Mouse (Mus musculus) neural tube, embryonic 12.5 days (tissue): ENCODE results near the gene Vps8. TPM values are rescaled to one million over a fixed set of nuclear protein-coding genes. Genes with fewer than 3 reads are reported as not detected.
A peak's percentile ranks its signal among the peaks of the same experiment; 100 is the strongest.

Experiments used
- ATAC-seq: fragments of 200-750 bp; cut with Nextera tagmentation; 2 replicates; pipeline ENCODE4 v1.8.0; 2017; ENCODE audit warnings: low read depth, mild to moderate bottlenecking, moderate TSS enrichment, moderate library complexity; ENCODE audit not compliant: low FRiP score
- H3K27ac ChIP-seq: fragments of 300-500 bp; sonication (generic); 2 replicates; pipeline ENCODE4 v1.5.1; 2016
- H3K27me3 ChIP-seq: fragments of 300-500 bp; sonication (generic); replicated peaks from 2 replicates; pipeline ENCODE4 v1.6.1; 2016; ENCODE audit warnings: mild to moderate bottlenecking
- H3K36me3 ChIP-seq: fragments of 300-500 bp; sonication (generic); 2 replicates; pipeline ENCODE4 v1.6.1; 2016; ENCODE audit warnings: mild to moderate bottlenecking
- H3K4me1 ChIP-seq: fragments of 300-500 bp; sonication (generic); 2 replicates; pipeline ENCODE4 v1.6.1; 2016
- H3K4me2 ChIP-seq: fragments of 300-500 bp; sonication (generic); replicated peaks from 2 replicates; pipeline ENCODE4 v1.6.1; 2016; ENCODE audit warnings: mild to moderate bottlenecking
- H3K4me3 ChIP-seq: fragments of 300-500 bp; sonication (generic); 2 replicates; pipeline ENCODE4 v1.5.1; 2016
- H3K9ac ChIP-seq: fragments of 300-500 bp; sonication (generic); 2 replicates; pipeline ENCODE4 v1.6.1; 2016; ENCODE audit warnings: mild to moderate bottlenecking
- H3K9me3 ChIP-seq: fragments of 300-500 bp; sonication (generic); 2 replicates; pipeline ENCODE4 v1.6.1; 2016; ENCODE audit warnings: mild to moderate bottlenecking
- WGBS: fragments of 180-500 bp; shearing (Covaris S2); methylation state at CpG from one replicate; pipeline ENCODE4 v1.1.7; 2016; 5-methylcytosine and 5-hydroxymethylcytosine counted together
- polyA plus RNA-seq: library from polyadenylated mRNA; unstranded; fragments of >200 nt; fragmentation: Nextera tagmentation; extraction: Ambion mirVana; gene quantifications from 2 replicates; pipeline ENCODE4 v1.2.1, GENCODE M21; 2016

Gene Vps8
- polyA plus RNA-seq, 1 experiment from 2014 or later: 30.3 TPM

DNA sequence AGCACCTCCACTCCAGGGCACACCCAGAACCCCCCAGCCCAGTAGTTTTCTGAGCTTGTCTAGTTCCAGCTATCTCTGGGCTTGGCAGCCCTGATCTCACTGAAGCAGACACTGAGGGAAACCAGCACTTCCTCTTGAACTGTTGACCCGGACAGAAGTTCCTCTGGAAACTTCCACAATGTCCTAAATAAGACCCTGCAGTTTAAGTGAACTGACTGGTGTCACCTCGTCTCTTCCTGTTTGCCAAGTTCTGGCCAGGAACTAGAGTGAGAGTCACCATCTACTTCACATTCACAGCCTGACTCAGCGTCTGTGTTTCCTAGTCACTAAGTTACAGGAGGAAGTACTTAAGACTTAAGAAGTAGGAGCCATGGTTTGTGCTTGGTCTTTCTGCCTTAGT, 219.0 kb downstream of the Vps8 start:
- Histone ChIP-seq H3K27me3 (no peaks in the 10 kb centered on the region), H3K9me3 (no peaks in the 10 kb centered on the region), H3K27ac (no peak overlapping the region), H3K4me3 (no peak overlapping the region), H3K4me2 (no peak overlapping the region), H3K36me3 (peaks cover 8% of the 10 kb centered on the region; the same call in 1 of the 2 replicates), H3K4me1 (peaks cover 13% of the 10 kb centered on the region), H3K9ac (no peak overlapping the region)
- ATAC-seq: no peak
- 88% methylated on average over 3 of the region's 3 CpGs for WGBS

- no peaks in the 10 kb centered on the region for H3K27me3 ChIP-seq
- H3K9me3 ChIP-seq: no peaks in the 10 kb centered on the region
- H3K27ac ChIP-seq: no peak overlapping the region
- peaks cover 13% of the 10 kb centered on the region for H3K4me1 ChIP-seq
- H3K9ac ChIP-seq: no peak overlapping the region
- H3K4me3 ChIP-seq: no peak overlapping the region
- WGBS: 95% methylated on average over 5 of the region's 5 CpGs
- ATAC-seq: no peak
- no peak overlapping the region for H3K4me2 ChIP-seq
- H3K36me3 ChIP-seq: peaks cover 12% of the 10 kb centered on the region; the same call in 1 of the 2 replicates
Measured at GRCm38 (mm10) chr16:21642906-21643305, 220.0 kb downstream of the Vps8 start.

DNA sequence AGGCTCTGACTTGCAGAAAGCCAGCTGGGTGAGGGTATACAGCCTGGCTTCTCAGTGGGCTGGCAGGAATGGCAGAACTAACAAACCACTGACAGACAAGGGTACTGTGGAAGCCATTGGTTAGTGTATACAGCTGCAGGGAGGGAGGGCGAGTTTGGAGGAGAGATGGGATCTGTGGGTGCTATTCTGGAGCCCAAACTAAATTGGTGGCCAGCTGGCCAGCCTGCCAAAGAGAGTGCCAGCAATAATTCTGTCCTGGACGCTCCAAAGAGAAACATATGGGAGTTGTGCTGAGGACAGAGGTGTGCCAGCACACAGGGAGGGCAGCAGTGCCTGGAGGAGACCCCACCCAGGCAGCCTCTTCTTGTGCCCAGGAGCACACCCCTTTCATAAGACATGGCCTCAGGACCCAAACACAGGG, 220.7 kb downstream of the Vps8 start:
- Histone ChIP-seq H3K27me3 (no peaks in the 10 kb centered on the region), H3K9me3 (no peaks in the 10 kb centered on the region), H3K4me3 (no peak overlapping the region), H3K4me1 (peaks cover 13% of the 10 kb centered on the region), H3K9ac (no peak overlapping the region), H3K4me2 (peak overlapping the region; percentile 14; the same call in 1 of the 2 replicates), H3K27ac (0 out of 2 replicates have a peak overlapping the region, but pooled peaks have one; percentile 46), H3K36me3 (peaks cover 14% of the 10 kb centered on the region; the same call in 1 of the 2 replicates)
- WGBS: 64% methylated on average over 2 of the region's 2 CpGs
- no peak for ATAC-seq

DNA sequence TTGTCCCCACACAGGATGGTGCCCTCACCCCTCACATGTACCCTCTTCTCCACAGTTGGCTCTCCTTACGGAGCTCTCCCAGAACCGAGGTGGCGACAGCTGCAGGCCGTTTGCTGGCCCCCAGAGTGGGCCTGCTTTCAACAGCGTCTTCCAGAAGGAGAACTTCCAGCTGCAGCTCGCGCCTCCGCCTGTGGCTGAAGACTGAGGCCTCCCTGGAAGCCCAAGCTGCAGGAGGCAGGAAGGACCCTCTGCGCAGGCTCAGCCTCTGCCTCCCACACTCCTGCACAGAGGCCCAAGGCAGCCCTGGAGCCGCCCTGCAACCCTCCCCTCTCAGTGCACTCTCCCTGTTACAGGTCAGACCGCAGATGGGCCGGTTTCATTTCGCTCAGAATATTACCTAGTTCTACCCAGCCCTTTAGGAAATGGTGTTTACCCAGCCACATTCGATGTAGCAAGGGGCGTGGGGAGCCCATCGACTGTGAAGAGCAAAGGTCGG, 221.2 kb downstream of the Vps8 start:
- 54% methylated on average over 17 of the region's 17 CpGs for WGBS
- Histone ChIP-seq H3K36me3 (peaks cover 14% of the 10 kb centered on the region; the same call in 1 of the 2 replicates), H3K27ac (peak overlapping the region; percentile 46; the same call in 1 of the 2 replicates), H3K4me1 (peaks cover 13% of the 10 kb centered on the region), H3K27me3 (no peaks in the 10 kb centered on the region), H3K4me3 (no peak overlapping the region), H3K4me2 (peak overlapping the region; percentile 14; the same call in 1 of the 2 replicates), H3K9me3 (no peaks in the 10 kb centered on the region), H3K9ac (no peak overlapping the region)
- ATAC-seq: no peak

- ATAC-seq: no peak
- no peak overlapping the region for H3K9ac ChIP-seq
- H3K27me3 ChIP-seq: no peaks in the 10 kb centered on the region
- peaks cover 13% of the 10 kb centered on the region for H3K4me1 ChIP-seq
- no peak overlapping the region for H3K4me3 ChIP-seq
- H3K9me3 ChIP-seq: no peaks in the 10 kb centered on the region
- 78% methylated on average over 3 of the region's 3 CpGs for WGBS
- H3K27ac ChIP-seq: peak overlapping the region; percentile 46; the same call in 1 of the 2 replicates
- H3K4me2 ChIP-seq: peak overlapping the region; percentile 14; the same call in 1 of the 2 replicates
- H3K36me3 ChIP-seq: peaks cover 14% of the 10 kb centered on the region; the same call in 1 of the 2 replicates
Measured at GRCm38 (mm10) chr16:21644574-21644973, 221.7 kb downstream of the Vps8 start.

- H3K9ac ChIP-seq: no peak overlapping the region
- H3K4me2 ChIP-seq: no peak overlapping the region
- H3K27ac ChIP-seq: no peak overlapping the region
- 81% methylated on average over 3 of the region's 3 CpGs for WGBS
- no peak for ATAC-seq
- H3K27me3 ChIP-seq: no peaks in the 10 kb centered on the region
- H3K4me3 ChIP-seq: no peak overlapping the region
- H3K9me3 ChIP-seq: no peaks in the 10 kb centered on the region
- peaks cover 13% of the 10 kb centered on the region for H3K4me1 ChIP-seq
- peaks cover 13% of the 10 kb centered on the region; the same call in 1 of the 2 replicates for H3K36me3 ChIP-seq
Measured at GRCm38 (mm10) chr16:21645915-21646314, 223.0 kb downstream of the Vps8 start.

DNA sequence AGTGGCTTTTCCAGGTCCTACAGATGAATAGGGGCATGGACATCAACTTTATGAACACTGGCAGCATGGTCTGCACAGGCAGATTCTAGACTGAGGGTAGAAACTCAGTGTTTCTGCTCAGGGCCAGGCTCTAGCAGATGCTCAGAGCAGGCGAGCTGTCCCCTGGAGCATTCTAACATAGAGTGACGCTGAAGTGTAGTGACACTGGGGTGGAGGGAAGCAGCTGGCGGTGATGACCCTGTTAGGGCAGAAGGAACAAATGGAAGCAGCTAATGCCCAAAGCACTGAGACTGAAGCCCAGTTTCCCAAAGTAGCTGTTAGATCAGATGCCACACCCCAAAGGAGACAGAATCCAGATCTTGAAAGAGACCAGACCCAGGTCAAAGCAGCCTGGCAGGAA, 223.6 kb downstream of the Vps8 start:
- Histone ChIP-seq H3K4me1 (peaks cover 13% of the 10 kb centered on the region), H3K36me3 (peaks cover 15% of the 10 kb centered on the region), H3K9me3 (no peaks in the 10 kb centered on the region), H3K27me3 (no peaks in the 10 kb centered on the region), H3K4me2 (no peak overlapping the region), H3K4me3 (no peak overlapping the region), H3K9ac (no peak overlapping the region), H3K27ac (no peak overlapping the region)
- WGBS: 72% methylated on average over 3 of the region's 3 CpGs
- ATAC-seq: no peak

GRCm38 (mm10) chr16:21648800-21649199, 225.9 kb downstream of the Vps8 start:
- WGBS: 83% methylated on average over 4 of the region's 4 CpGs
- H3K4me1 ChIP-seq: peaks cover 8% of the 10 kb centered on the region

GRCm38 (mm10) chr16:21650289-21650688, 227.4 kb downstream of the Vps8 start:
- peaks cover 24% of the 10 kb centered on the region for H3K36me3 ChIP-seq
- no peaks in the 10 kb centered on the region for H3K27me3 ChIP-seq
- H3K9ac ChIP-seq: no peak overlapping the region
- WGBS: 87% methylated on average over 3 of the region's 3 CpGs
- no peak overlapping the region for H3K27ac ChIP-seq
- no peaks in the 10 kb centered on the region for H3K9me3 ChIP-seq
- H3K4me3 ChIP-seq: no peak overlapping the region
- no peak overlapping the region for H3K4me2 ChIP-seq
- ATAC-seq: no peak
- H3K4me1 ChIP-seq: peaks cover under 1% of the 10 kb centered on the region

More at GRCm38 (mm10) chr16:21648800-21649199, 225.9 kb downstream of the Vps8 start:
- no peak overlapping the region for H3K4me2 ChIP-seq
- ATAC-seq: no peak
- H3K27me3 ChIP-seq: no peaks in the 10 kb centered on the region
- H3K9me3 ChIP-seq: no peaks in the 10 kb centered on the region
- no peak overlapping the region for H3K9ac ChIP-seq
- H3K36me3 ChIP-seq: peaks cover 24% of the 10 kb centered on the region
- H3K27ac ChIP-seq: no peak overlapping the region
- no peak overlapping the region for H3K4me3 ChIP-seq

GRCm38 (mm10) chr16:21651161-21651560, 228.2 kb downstream of the Vps8 start:
- Histone ChIP-seq H3K27ac (no peak overlapping the region), H3K4me2 (no peak overlapping the region), H3K9ac (no peak overlapping the region), H3K36me3 (peaks cover 24% of the 10 kb centered on the region), H3K4me3 (no peak overlapping the region), H3K4me1 (peaks cover 3% of the 10 kb centered on the region), H3K27me3 (no peaks in the 10 kb centered on the region), H3K9me3 (no peaks in the 10 kb centered on the region)
- no peak for ATAC-seq
- 85% methylated on average over 4 of the region's 4 CpGs for WGBS

DNA sequence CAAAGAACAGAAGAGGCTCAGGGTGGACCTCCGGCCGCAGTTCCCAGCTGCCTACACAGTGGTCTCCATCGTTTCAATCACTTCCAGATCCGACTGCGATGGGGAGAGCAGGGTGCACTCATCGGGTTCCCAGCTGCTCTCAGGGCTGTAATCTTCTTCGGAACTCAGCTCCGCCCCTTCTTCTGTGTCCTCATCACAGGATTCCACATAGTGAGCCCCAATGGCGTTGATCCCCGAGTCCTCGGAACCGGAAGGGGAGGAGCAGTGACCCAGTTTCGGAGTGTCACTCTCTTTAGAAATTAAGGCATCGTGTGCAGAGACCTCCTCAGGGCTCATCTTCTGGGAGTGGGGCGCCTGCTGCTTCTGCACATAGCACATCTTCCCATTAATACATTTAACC, 230.2 kb downstream of the Vps8 start:
- no peak overlapping the region for H3K27ac ChIP-seq
- no peaks in the 10 kb centered on the region for H3K9me3 ChIP-seq
- H3K4me1 ChIP-seq: peaks cover 3% of the 10 kb centered on the region
- no peak for ATAC-seq
- H3K4me2 ChIP-seq: no peak overlapping the region
- peaks cover 23% of the 10 kb centered on the region for H3K36me3 ChIP-seq
- H3K4me3 ChIP-seq: no peak overlapping the region
- H3K9ac ChIP-seq: no peak overlapping the region
- 85% methylated on average over 15 of the region's 15 CpGs for WGBS
- no peaks in the 10 kb centered on the region for H3K27me3 ChIP-seq

DNA sequence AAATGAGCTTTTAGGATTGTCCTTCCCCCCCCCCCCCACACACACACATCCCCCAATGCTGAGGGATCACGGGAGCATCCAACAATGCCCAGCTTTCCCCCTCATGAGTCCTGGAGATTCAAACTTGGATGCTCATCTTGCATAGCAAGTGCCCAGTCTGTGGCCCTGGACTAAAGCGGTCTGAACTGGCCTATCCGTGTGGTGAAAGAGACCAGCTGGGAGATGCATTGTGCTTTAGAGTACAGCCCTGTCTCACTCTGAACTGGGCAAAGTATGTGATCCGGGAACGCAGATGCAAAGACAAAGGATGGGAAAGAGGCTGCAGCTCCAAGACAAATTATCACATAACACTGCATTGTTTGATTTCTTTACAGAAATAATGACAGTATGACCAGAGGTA, 231.5 kb downstream of the Vps8 start:
- ATAC-seq: peak; percentile 80
- H3K4me2 ChIP-seq: no peak overlapping the region
- no peaks in the 10 kb centered on the region for H3K27me3 ChIP-seq
- no peak overlapping the region for H3K27ac ChIP-seq
- peaks cover 3% of the 10 kb centered on the region for H3K4me1 ChIP-seq
- 0 out of 2 replicates have a peak, but pooled peaks cover 4% of the 10 kb centered on the region for H3K9me3 ChIP-seq
- no peak overlapping the region for H3K4me3 ChIP-seq
- peaks cover 26% of the 10 kb centered on the region for H3K36me3 ChIP-seq
- WGBS: 55% methylated on average over 5 of the region's 5 CpGs
- no peak overlapping the region for H3K9ac ChIP-seq

DNA sequence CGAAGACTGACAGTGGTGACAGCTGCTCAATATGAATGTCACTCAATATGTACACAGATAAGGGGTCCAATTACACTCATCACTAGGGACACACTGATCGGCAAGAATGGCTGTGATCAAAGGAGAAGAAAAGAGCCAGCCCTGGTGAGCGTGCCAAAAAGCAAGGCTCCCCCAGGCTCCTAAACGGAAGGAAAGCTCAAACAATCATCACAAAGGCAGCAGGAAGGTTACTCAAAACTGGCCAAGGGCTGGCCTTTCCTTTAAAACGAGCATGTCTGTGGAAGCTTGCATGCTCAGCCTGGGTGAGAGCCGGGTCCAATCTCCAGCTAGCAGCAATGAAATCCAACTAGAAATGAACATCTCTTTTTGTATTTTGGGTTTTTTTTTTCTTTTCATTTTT, 232.4 kb downstream of the Vps8 start:
- Histone ChIP-seq H3K9me3 (0 out of 2 replicates have a peak, but pooled peaks cover 4% of the 10 kb centered on the region), H3K4me1 (peaks cover 3% of the 10 kb centered on the region), H3K4me2 (no peak overlapping the region), H3K9ac (no peak overlapping the region), H3K4me3 (no peak overlapping the region), H3K36me3 (peaks cover 32% of the 10 kb centered on the region), H3K27ac (no peak overlapping the region), H3K27me3 (no peaks in the 10 kb centered on the region)
- ATAC-seq: no peak
- 47% methylated on average over 6 of the region's 6 CpGs for WGBS
